ENCODE assay signal across 9 mouse cellular contexts in the genomic region with DNA sequence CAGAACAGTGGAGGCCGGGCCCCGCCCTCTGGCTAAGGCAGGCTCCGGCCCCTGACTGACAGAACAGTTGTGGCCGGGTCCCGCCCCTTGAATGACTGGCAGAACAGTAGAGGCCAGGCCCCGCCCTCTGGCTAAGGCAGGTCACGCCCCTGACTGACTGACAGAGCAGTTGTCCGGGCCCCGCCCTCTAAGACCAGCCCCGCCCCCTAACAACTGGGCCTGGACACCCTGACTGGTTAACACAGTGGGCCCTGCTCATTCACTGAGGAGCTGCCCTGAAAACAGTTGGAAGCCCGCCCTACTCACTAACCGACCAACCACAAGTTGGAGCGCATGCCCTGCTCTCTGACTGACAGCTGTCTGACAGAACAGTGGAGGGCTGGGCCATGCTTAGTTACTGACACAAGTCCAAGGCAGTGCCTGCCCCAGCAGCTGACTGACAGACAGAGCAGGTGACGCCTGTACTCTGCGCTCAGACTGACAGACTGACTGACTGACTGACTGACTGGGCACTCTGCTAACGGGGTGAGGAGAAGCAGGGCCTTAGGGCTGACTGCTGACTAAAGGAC. TPM values are rescaled to one million over a fixed set of nuclear protein-coding genes. Genes with fewer than 3 reads are reported as not detected.
A peak's percentile ranks its signal among the peaks of the same experiment; 100 is the strongest.
DNase-seq lines count a peak whose midpoint lies in the region; ATAC-seq and TF ChIP-seq lines count a peak whose summit lies in the region.
"Had no signal": no experiment of that assay in that cellular context is flagged by ENCODE, and none has a peak within 500 bp of the region (broad histone marks: within the 10 kb centered on the region; RNA-seq: fewer than 3 reads in every experiment).

No protein-coding gene starts in this region.

- H3K4me3 ChIP-seq in heart, adult 2 months, result no peak overlapping the region
- no peak overlapping the region for H3K4me3 ChIP-seq in liver, embryonic 16.5 days (ENCODE audit: low read depth, low read length)

- no peaks in the 10 kb centered on the region for H3K36me3 ChIP-seq in heart, adult 2 months (ENCODE audit: control insufficient read depth, insufficient read depth, low read length)
- no peaks in the 10 kb centered on the region for H3K36me3 ChIP-seq in liver, embryonic 16.5 days (ENCODE audit: control insufficient read depth, insufficient read depth)

- no peak overlapping the region for H3K27ac ChIP-seq in heart, adult 2 months
- H3K27ac ChIP-seq in liver, embryonic 16.5 days (ENCODE audit: low read length), result peak overlapping the region; percentile 73

- no peak for TF ChIP-seq EP300 in heart, adult 2 months (IDR thresholded peaks at IDR 0.05; ENCODE audit: insufficient read depth, low read depth, low read length)

- no peak overlapping the region for H3K9ac ChIP-seq in heart, adult 2 months (ENCODE audit: low read depth, low read length)
- H3K9ac ChIP-seq in liver, embryonic 16.5 days (ENCODE audit: low read depth, low read length), result no peak overlapping the region

- H3K79me2 ChIP-seq in heart, adult 2 months (replicated peaks; ENCODE audit: control insufficient read depth, insufficient read depth, low read length), result no peaks in the 10 kb centered on the region

- H3K27me3 ChIP-seq in heart, adult 2 months (ENCODE audit: control insufficient read depth, insufficient read depth, low read length), result no peaks in the 10 kb centered on the region
- H3K27me3 ChIP-seq in liver, embryonic 16.5 days (ENCODE audit: control insufficient read depth, insufficient read depth, low read depth, low read length), result no peaks in the 10 kb centered on the region
- H3K27me3 ChIP-seq: Patski had no signal

- peak; percentile 49 for DNase-seq in ovary, adult 18-20 months (ENCODE audit: low spot score)
- no peak for DNase-seq in ovary, postnatal 14 days (ENCODE audit: low spot score)
- DNase-seq in embryo, embryonic 9.5 days (ENCODE audit: extremely low spot score), result peak; percentile 90
- peak; percentile 52 to 64 for DNase-seq in heart, adult 2 months
- peak; percentile 84 for DNase-seq in kidney, adult 9 months
- peak; percentile 76 to 84 for DNase-seq in natural killer cell, adult 2 months (ENCODE audit: low spot score in 2 of 2)
- peak; percentile 60 for DNase-seq in thymus, postnatal 14 days

- no peak for TF ChIP-seq CTCF in heart, adult 2 months (IDR thresholded peaks at IDR 0.05)

- no peaks in the 10 kb centered on the region for H3K9me3 ChIP-seq in liver, embryonic 16.5 days (replicated peaks; ENCODE audit: control insufficient read depth, low read length)

- no peak for TF ChIP-seq POLR2A in heart, adult 2 months (IDR thresholded peaks at IDR 0.05; ENCODE audit: insufficient read depth, low read depth, low read length)

- ATAC-seq in liver, embryonic 16.5 days (ENCODE audit: low read depth), result peak; percentile 92
- ATAC-seq: Patski had no signal

- 34% methylated on average over 16 of the region's 16 CpGs for WGBS in heart, adult 2 months
- 3% methylated on average over 16 of the region's 16 CpGs for whole genome bisulfite sequencing in liver, embryonic 16.5 days (ENCODE audit: insufficient replicate concordance)

- peak overlapping the region; percentile 47 for H3K4me2 ChIP-seq in liver, embryonic 16.5 days (ENCODE audit: low read depth, low read length)

- intact Hi-C loops in heart, adult 2 months (cut with DNase I), result no loop called here

- peaks cover 3% of the 10 kb centered on the region; the same call in 1 of the 2 replicates for H3K4me1 ChIP-seq in heart, adult 2 months (ENCODE audit: control insufficient read depth, insufficient read depth, low read length)
- H3K4me1 ChIP-seq in liver, embryonic 16.5 days (ENCODE audit: control insufficient read depth, low read depth, low read length), result peaks cover 31% of the 10 kb centered on the region

RNA-seq across cellular contexts. Expression of a gene that starts 56.1 kb away (rescaled TPM):
- total RNA-seq in heart, adult 2 months (2021), result 10 to 100 TPM; 19.2 to 21.4 TPM
- 18.0 and 24.5 TPM in 2 replicates for polyA plus RNA-seq in heart, adult 2 months (2012; rRNA removed)
- polyA plus RNA-seq in liver, embryonic 16.5 days (2015; fragmentation: Nextera tagmentation; extraction: Ambion mirVana), result 2.6 and 3.4 TPM in 2 replicates
